Mouse (Mus musculus): Measurements from ENCODE around the gene Pdzd2. TPM values are rescaled to one million over a fixed set of nuclear protein-coding genes. Genes with fewer than 3 reads are reported as not detected.

The Pdzd2 gene
- polyA plus RNA-seq, 1 experiment from 2014 or later: 18.7 TPM

DNA sequence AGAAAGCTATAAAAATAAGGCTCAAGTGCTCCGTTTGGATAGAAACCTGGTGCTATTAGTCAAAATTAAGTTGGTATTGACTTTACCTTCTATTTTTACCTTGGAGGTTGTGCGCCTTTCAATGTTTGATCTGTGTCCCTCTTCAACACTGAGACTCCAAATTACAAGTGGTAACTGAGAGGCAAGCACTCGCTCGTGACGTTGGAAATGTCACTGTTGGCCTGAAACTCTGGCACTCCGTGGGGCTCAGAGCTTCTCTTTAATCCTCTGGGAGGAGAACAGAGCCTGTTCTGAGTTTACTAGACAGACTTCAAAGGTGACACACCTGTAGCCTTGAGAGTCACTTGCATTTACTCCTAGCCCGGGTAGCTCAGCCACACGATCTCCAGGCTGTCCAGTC lies 120.5 kb downstream of the Pdzd2 start:
- Histone ChIP-seq H3K27me3 (no peaks in the 10 kb centered on the region), H3K36me3 (no peaks in the 10 kb centered on the region), H3K4me3 (no peak overlapping the region), H3K27ac (no peak overlapping the region), H3K4me1 (replicated peaks) (peaks cover 11% of the 10 kb centered on the region), H3K9me3 (replicated peaks) (no peaks in the 10 kb centered on the region), H3K4me2 (no peak overlapping the region), H3K9ac (no peak overlapping the region)
- no peak for ATAC-seq (replicated peaks; ENCODE audit: insufficient number of reproducible peaks, insufficient read depth, low FRiP score, low read depth)
- 81% methylated on average over 8 of the region's 8 CpGs for WGBS

GRCm38 (mm10) chr15:12617651-12618050 lies 122.1 kb downstream of the Pdzd2 start:
- Histone ChIP-seq H3K27me3 (no peaks in the 10 kb centered on the region), H3K9ac (no peak overlapping the region), H3K27ac (no peak overlapping the region), H3K4me3 (no peak overlapping the region), H3K36me3 (no peaks in the 10 kb centered on the region), H3K4me1 (replicated peaks) (peaks cover 18% of the 10 kb centered on the region), H3K4me2 (0 out of 2 replicates have a peak overlapping the region, but pooled peaks have one; percentile 19), H3K9me3 (replicated peaks) (no peaks in the 10 kb centered on the region)
- WGBS: 54% methylated on average over 11 of the region's 11 CpGs
- no peak for ATAC-seq (replicated peaks; ENCODE audit: insufficient number of reproducible peaks, insufficient read depth, low FRiP score, low read depth)

- Histone ChIP-seq H3K9ac (no peak overlapping the region), H3K36me3 (no peaks in the 10 kb centered on the region), H3K4me2 (0 out of 2 replicates have a peak overlapping the region, but pooled peaks have one; percentile 19), H3K27me3 (no peaks in the 10 kb centered on the region), H3K27ac (no peak overlapping the region), H3K4me3 (no peak overlapping the region), H3K4me1 (replicated peaks) (peaks cover 18% of the 10 kb centered on the region), H3K9me3 (replicated peaks) (no peaks in the 10 kb centered on the region)
- WGBS: 36% methylated on average over 8 of the region's 8 CpGs
- peak; percentile 47 for ATAC-seq (replicated peaks; ENCODE audit: insufficient number of reproducible peaks, insufficient read depth, low FRiP score, low read depth)
These were observed 122.5 kb downstream of the Pdzd2 start for GRCm38 (mm10) chr15:12617220-12617619.

GRCm38 (mm10) chr15:12614944-12615878 lies 124.5 kb downstream of the Pdzd2 start:
- Histone ChIP-seq H3K36me3 (no peaks in the 10 kb centered on the region), H3K27me3 (no peaks in the 10 kb centered on the region), H3K4me2 (no peak overlapping the region), H3K9me3 (replicated peaks) (no peaks in the 10 kb centered on the region), H3K4me3 (no peak overlapping the region), H3K9ac (no peak overlapping the region), H3K4me1 (replicated peaks) (peaks cover 18% of the 10 kb centered on the region), H3K27ac (no peak overlapping the region)
- 63% methylated on average over 20 of the region's 20 CpGs for WGBS
- ATAC-seq (replicated peaks; ENCODE audit: insufficient number of reproducible peaks, insufficient read depth, low FRiP score, low read depth): no peak

- Histone ChIP-seq H3K9me3 (replicated peaks) (no peaks in the 10 kb centered on the region), H3K9ac (no peak overlapping the region), H3K27ac (no peak overlapping the region), H3K36me3 (no peaks in the 10 kb centered on the region), H3K4me1 (replicated peaks) (peaks cover 18% of the 10 kb centered on the region), H3K4me3 (no peak overlapping the region), H3K27me3 (no peaks in the 10 kb centered on the region), H3K4me2 (no peak overlapping the region)
- 54% methylated on average over 9 of the region's 9 CpGs for WGBS
- ATAC-seq (replicated peaks; ENCODE audit: insufficient number of reproducible peaks, insufficient read depth, low FRiP score, low read depth): no peak
These were observed 125.7 kb downstream of the Pdzd2 start for GRCm38 (mm10) chr15:12614011-12614410.

DNA sequence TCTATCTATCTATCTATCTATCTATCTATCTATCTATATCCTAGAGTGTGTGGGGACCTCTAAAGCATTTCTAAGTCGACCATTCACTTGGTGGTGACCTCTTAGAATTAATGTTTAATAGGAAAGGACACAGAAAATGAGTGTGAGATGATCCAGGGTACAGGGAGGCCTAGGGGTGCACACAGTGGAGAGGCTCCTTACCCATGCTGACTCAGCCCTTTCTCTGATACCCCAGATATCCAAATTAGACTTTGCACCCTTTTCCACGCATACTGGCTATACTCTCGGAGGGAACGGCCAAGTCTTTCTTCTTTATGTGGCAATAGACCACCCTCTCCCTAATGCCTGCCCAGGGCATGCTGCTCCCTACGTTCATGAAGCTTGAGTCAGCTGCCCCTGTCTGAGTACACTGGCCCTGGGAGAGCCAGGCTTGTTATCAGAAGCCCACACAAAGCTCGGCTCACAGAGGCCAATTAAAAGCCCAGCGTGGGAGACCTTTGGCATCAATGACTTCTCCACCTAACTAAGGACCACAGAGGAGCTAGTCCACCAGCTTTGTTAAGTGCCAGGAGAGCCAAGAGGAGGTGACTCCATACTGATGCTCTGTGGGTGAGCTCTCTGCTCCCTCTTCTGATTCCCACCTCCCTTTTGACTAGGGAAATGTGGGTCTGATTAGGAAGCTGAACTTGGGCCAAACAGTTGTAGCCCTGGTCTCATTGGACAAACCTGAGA lies 126.6 kb downstream of the Pdzd2 start:
- no peak for ATAC-seq (replicated peaks; ENCODE audit: insufficient number of reproducible peaks, insufficient read depth, low FRiP score, low read depth)
- WGBS: 62% methylated on average over 7 of the region's 7 CpGs
- H3K4me1 ChIP-seq (replicated peaks): peaks cover 18% of the 10 kb centered on the region
- no peak overlapping the region for H3K9ac ChIP-seq
- H3K36me3 ChIP-seq: no peaks in the 10 kb centered on the region
- H3K9me3 ChIP-seq (replicated peaks): no peaks in the 10 kb centered on the region
- H3K4me3 ChIP-seq: no peak overlapping the region
- H3K27me3 ChIP-seq: no peaks in the 10 kb centered on the region
- H3K27ac ChIP-seq: no peak overlapping the region
- H3K4me2 ChIP-seq: no peak overlapping the region

GRCm38 (mm10) chr15:12608090-12608489 lies 131.6 kb downstream of the Pdzd2 start:
- Histone ChIP-seq H3K9me3 (replicated peaks) (no peaks in the 10 kb centered on the region), H3K4me2 (no peak overlapping the region), H3K27ac (no peak overlapping the region), H3K4me1 (replicated peaks) (peaks cover 6% of the 10 kb centered on the region), H3K36me3 (no peaks in the 10 kb centered on the region), H3K9ac (no peak overlapping the region), H3K27me3 (no peaks in the 10 kb centered on the region), H3K4me3 (no peak overlapping the region)
- no peak for ATAC-seq (replicated peaks; ENCODE audit: insufficient number of reproducible peaks, insufficient read depth, low FRiP score, low read depth)
- WGBS: 70% methylated on average over 6 of the region's 6 CpGs

DNA sequence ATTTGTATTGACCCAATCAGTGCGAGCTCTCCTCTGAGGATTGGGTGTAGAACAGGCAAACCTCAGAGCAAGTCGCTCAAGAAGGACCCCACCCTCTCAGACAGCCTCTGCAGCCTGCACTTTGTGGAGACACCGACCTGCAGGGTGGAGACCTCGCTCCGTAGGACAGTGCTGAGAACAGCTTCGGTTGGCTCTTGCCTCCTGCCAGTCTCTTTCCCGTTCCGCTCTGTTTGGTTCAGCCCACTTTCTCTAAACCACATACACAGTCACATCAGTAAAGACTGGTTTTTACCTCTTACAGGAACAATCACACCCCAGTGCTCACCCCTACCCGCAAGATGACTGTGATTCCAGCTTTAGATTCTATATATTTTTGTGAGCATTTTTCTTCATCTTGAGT lies 133.4 kb downstream of the Pdzd2 start:
- H3K36me3 ChIP-seq: no peaks in the 10 kb centered on the region
- H3K4me2 ChIP-seq: no peak overlapping the region
- no peak overlapping the region for H3K4me3 ChIP-seq
- peaks cover 4% of the 10 kb centered on the region for H3K4me1 ChIP-seq (replicated peaks)
- no peaks in the 10 kb centered on the region for H3K9me3 ChIP-seq (replicated peaks)
- no peaks in the 10 kb centered on the region for H3K27me3 ChIP-seq
- ATAC-seq (replicated peaks; ENCODE audit: insufficient number of reproducible peaks, insufficient read depth, low FRiP score, low read depth): no peak
- no peak overlapping the region for H3K27ac ChIP-seq
- H3K9ac ChIP-seq: no peak overlapping the region
- WGBS: 74% methylated on average over 9 of the region's 9 CpGs

DNA sequence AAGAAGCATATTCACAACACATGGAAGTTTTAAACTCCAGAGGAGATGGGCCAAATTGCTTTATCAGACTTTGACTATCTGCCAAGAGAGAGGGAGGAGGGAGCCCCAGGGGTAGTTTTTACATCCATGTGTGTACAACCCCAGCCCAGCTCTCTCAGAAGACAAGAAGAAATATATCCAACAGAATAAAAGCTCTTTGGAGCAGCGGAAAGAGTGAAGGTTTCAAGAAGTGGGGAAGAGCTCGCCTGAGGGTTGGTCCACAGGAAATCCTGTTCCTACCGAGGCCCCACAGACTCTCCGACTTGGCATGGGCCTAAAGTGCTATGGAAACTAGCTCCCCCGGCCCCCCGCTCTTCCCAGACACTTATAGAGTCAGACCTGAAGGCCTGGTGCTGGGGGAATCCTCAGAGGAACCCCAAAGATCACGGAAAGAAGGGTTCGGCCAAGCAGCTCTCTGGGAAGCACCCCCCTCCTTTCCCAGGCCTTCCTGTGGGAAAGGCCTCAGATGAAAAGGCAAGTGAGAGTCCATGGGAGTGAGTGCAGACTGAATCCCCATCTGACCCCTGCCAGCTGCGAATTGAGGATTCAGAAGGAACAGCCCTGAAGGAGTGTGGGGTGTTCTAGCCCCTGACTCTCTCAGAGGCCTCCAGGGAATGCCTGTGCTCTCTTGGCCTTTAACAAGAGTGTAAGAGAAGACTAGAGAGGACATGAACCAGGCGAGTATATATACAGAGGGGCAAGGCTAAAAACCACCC lies 134.3 kb downstream of the Pdzd2 start:
- Histone ChIP-seq H3K27me3 (no peaks in the 10 kb centered on the region), H3K4me3 (no peak overlapping the region), H3K9ac (no peak overlapping the region), H3K4me1 (replicated peaks) (peaks cover 4% of the 10 kb centered on the region), H3K9me3 (replicated peaks) (no peaks in the 10 kb centered on the region), H3K27ac (peak overlapping the region; percentile 49), H3K36me3 (no peaks in the 10 kb centered on the region), H3K4me2 (no peak overlapping the region)
- no peak for ATAC-seq (replicated peaks; ENCODE audit: insufficient number of reproducible peaks, insufficient read depth, low FRiP score, low read depth)
- WGBS: 57% methylated on average over 10 of the region's 10 CpGs

- Histone ChIP-seq H3K4me3 (no peak overlapping the region), H3K27ac (no peak overlapping the region), H3K9me3 (replicated peaks) (no peaks in the 10 kb centered on the region), H3K27me3 (no peaks in the 10 kb centered on the region), H3K36me3 (no peaks in the 10 kb centered on the region), H3K4me1 (replicated peaks) (peaks cover 11% of the 10 kb centered on the region), H3K4me2 (no peak overlapping the region), H3K9ac (no peak overlapping the region)
- WGBS: 93% methylated on average over 4 of the region's 4 CpGs
- ATAC-seq (replicated peaks; ENCODE audit: insufficient number of reproducible peaks, insufficient read depth, low FRiP score, low read depth): no peak
These were observed 136.1 kb downstream of the Pdzd2 start for GRCm38 (mm10) chr15:12603674-12604073.

DNA sequence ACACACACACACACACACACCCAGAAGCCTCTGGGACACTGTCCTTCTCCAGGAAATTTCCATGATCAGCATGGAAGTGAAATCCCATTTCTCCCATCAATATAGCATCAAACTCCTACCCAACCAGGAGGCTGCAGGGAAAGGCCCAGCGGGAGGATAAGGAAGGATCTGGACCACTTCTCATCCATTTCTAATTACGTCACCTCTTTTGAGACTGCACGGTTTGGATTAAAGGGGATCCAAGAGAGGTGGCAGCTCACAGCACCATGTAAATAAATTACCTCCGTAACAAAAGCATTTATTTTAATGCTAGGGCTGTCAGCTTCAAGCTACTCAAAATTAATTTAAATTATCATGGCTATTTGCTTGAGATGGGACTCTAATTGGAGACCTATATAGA lies 146.6 kb downstream of the Pdzd2 start:
- H3K36me3 ChIP-seq: peaks cover 4% of the 10 kb centered on the region; the same call in 1 of the 2 replicates
- H3K4me3 ChIP-seq: no peak overlapping the region
- no peak overlapping the region for H3K4me2 ChIP-seq
- no peak overlapping the region for H3K9ac ChIP-seq
- no peak overlapping the region for H3K27ac ChIP-seq
- no peaks in the 10 kb centered on the region for H3K27me3 ChIP-seq
- H3K9me3 ChIP-seq (replicated peaks): no peaks in the 10 kb centered on the region
- WGBS: 65% methylated on average over 4 of the region's 4 CpGs
- H3K4me1 ChIP-seq (replicated peaks): peaks cover 10% of the 10 kb centered on the region
- no peak for ATAC-seq (replicated peaks; ENCODE audit: insufficient number of reproducible peaks, insufficient read depth, low FRiP score, low read depth)

Data from heart, embryonic 15.5 days (tissue).